Mouse (Mus musculus) bone marrow macrophage, adult 2 months (primary cell): ENCODE measurements around the gene Slamf6. TPM values are rescaled to one million over a fixed set of nuclear protein-coding genes. Genes with fewer than 3 reads are reported as not detected.

ENCODE experiments used
- H3K27ac ChIP-seq: 2 replicates; pipeline ENCODE4 v1.5.1; 2012; ENCODE audit warnings: low read depth, low read length; ENCODE audit not compliant: insufficient read depth
- H3K4me1 ChIP-seq: 2 replicates; pipeline ENCODE4 v1.6.1; 2012; ENCODE audit warnings: low read length; ENCODE audit not compliant: control insufficient read depth, insufficient read depth
- H3K4me3 ChIP-seq: 2 replicates; pipeline ENCODE4 v1.5.1; 2012; ENCODE audit warnings: mild to moderate bottlenecking, low read length, moderate library complexity; ENCODE audit not compliant: insufficient read depth
- CTCF ChIP-seq: IDR thresholded peaks from 2 replicates; pipeline ENCODE4 v1.5.1; 2012; ENCODE audit warnings: low read depth, mild to moderate bottlenecking, low read length, moderate library complexity
- POLR2A ChIP-seq: IDR thresholded peaks from 2 replicates; pipeline ENCODE4 v1.6.1; 2012; ENCODE audit warnings: mild to moderate bottlenecking, low read depth, low read length, borderline replicate concordance
- polyA plus RNA-seq: library from polyadenylated mRNA; stranded (reverse); fragments of >200 nt; gene quantifications from 2 replicates; pipeline ENCODE4 v1.2.4, GENCODE M21; 2012; ENCODE audit not compliant: missing spikeins, insufficient read depth, insufficient read length

Gene Slamf6
- polyA plus RNA-seq, 1 experiment = 0.94 TPM

- Histone ChIP-seq H3K4me3 (no peak overlapping the region), H3K4me1 (peaks cover 8% of the 10 kb centered on the region), H3K27ac (no peak overlapping the region)
- no peak for TF ChIP-seq POLR2A
- no peak for TF ChIP-seq CTCF
These were observed 4.3 kb downstream of the Slamf6 start for GRCm38 (mm10) chr1:171921641-171922040.

GRCm38 (mm10) chr1:171922844-171923243 lies 5.5 kb downstream of the Slamf6 start:
- TF ChIP-seq POLR2A (no peak), CTCF (no peak)
- no peak overlapping the region for H3K27ac ChIP-seq
- H3K4me1 ChIP-seq = peaks cover 3% of the 10 kb centered on the region
- no peak overlapping the region for H3K4me3 ChIP-seq

GRCm38 (mm10) chr1:171924900-171925299 lies 7.6 kb downstream of the Slamf6 start:
- TF ChIP-seq CTCF = no peak
- no peak for TF ChIP-seq POLR2A
- no peak overlapping the region for H3K27ac ChIP-seq

DNA sequence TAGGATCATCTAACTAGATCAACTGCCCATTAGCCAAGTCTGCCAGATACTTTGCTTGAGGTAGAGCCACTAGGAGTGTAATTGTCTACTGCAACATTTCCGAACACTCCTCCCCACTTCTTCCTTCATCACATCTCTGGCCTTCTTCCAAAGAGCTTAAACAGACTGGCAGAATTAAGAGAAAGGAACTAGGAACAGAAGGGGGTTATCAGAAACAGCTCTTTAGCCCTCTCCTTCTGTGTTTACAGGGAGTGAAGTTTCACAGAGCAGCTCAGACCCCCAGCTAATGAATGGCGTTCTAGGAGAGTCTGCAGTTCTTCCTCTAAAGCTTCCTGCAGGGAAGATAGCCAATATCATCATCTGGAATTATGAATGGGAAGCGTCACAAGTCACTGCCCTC lies 16.5 kb downstream of the Slamf6 start:
- TF ChIP-seq CTCF = no peak
- Histone ChIP-seq H3K4me3 (no peak overlapping the region), H3K27ac (no peak overlapping the region)

More at GRCm38 (mm10) chr1:171924900-171925299, 7.6 kb downstream of the Slamf6 start:
- H3K4me1 ChIP-seq = no peaks in the 10 kb centered on the region
- H3K4me3 ChIP-seq = no peak overlapping the region

GRCm38 (mm10) chr1:171938952-171939948 lies 21.9 kb downstream of the Slamf6 start:
- TF ChIP-seq CTCF (no peak), POLR2A (no peak)
- no peaks in the 10 kb centered on the region for H3K4me1 ChIP-seq
- H3K27ac ChIP-seq = no peak overlapping the region
- no peak overlapping the region for H3K4me3 ChIP-seq

More for the DNA sequence above, 16.5 kb downstream of the Slamf6 start:
- no peaks in the 10 kb centered on the region for H3K4me1 ChIP-seq

- H3K4me1 ChIP-seq = no peaks in the 10 kb centered on the region
- no peak for TF ChIP-seq POLR2A
- TF ChIP-seq CTCF = no peak
- no peak overlapping the region for H3K27ac ChIP-seq
- no peak overlapping the region for H3K4me3 ChIP-seq
These were observed 23.3 kb downstream of the Slamf6 start for GRCm38 (mm10) chr1:171940626-171941025.

DNA sequence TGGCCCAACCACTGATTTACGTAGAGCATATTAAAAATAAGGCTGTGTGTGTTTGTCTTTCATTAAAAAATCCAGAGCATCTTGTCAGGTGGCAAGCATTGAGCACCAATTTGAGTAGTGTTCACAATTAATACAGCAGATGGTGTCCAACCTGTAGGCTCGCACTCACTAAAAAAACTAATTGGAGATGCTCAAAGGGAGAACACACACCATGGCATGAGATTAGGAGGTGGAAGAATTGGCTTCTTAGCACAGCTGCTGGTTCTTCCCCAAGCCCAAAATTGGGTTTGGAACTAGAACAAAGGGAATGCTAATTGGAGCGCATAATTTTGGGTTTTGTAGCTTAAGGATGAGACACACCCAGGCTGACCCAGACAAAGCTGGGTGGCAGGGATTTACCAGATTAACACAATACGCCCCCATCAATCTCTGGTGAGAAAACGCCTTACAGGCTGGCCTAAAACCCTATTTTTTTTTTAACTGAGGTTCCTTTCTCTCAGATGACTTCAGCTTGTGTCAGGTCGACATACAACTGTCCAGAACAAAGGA lies 29.2 kb downstream of the Slamf6 start:
- H3K4me3 ChIP-seq = no peak overlapping the region
- H3K27ac ChIP-seq = no peak overlapping the region

GRCm38 (mm10) chr1:171948161-171948945 lies 31.0 kb downstream of the Slamf6 start:
- H3K4me3 ChIP-seq = no peak overlapping the region
- TF ChIP-seq POLR2A = no peak
- TF ChIP-seq CTCF = no peak
- no peaks in the 10 kb centered on the region; the same call in 1 of the 2 replicates for H3K4me1 ChIP-seq
- H3K27ac ChIP-seq = no peak overlapping the region

More for the DNA sequence above, 29.2 kb downstream of the Slamf6 start:
- no peak for TF ChIP-seq CTCF
- no peak for TF ChIP-seq POLR2A
- H3K4me1 ChIP-seq = no peaks in the 10 kb centered on the region; the same call in 1 of the 2 replicates

DNA sequence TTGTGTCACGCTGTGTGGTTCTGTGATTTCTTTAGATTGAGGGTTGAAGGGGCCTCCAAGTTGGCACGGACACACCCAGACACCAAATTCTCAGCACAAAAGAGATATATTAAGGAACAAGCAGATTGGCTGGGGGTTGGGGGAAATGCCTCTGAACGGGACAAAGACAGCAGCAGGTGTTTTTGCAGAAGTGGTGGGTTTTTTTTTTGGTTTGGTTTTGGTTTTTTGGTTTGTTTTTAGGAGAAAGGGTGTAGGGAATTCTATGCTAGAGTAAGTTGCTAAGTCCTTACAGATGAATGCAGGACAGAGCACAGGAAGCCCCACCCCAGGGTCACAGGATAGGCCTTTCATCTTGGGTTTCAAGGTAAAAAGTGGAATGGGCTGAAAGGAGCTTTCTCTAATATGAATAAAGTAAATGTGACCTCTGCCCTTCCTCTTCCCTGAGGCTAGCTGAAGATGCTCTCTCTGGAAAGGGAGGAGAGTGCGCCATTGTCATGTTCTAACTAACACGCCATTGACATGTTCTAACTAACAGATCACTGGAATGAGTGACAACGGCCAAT lies 31.7 kb downstream of the Slamf6 start:
- no peak overlapping the region for H3K4me3 ChIP-seq
- TF ChIP-seq POLR2A = no peak
- TF ChIP-seq CTCF = no peak
- H3K27ac ChIP-seq = no peak overlapping the region
- no peaks in the 10 kb centered on the region; the same call in 1 of the 2 replicates for H3K4me1 ChIP-seq

- no peak overlapping the region for H3K4me3 ChIP-seq
- H3K27ac ChIP-seq = no peak overlapping the region
- TF ChIP-seq CTCF (no peak), POLR2A (no peak)
- H3K4me1 ChIP-seq = peaks cover 13% of the 10 kb centered on the region
These were observed 37.8 kb downstream of the Slamf6 start for GRCm38 (mm10) chr1:171955071-171955470.
